Mouse (Mus musculus): Measurements from ENCODE around the gene Tada2a. TPM values are rescaled to one million over a fixed set of nuclear protein-coding genes. Genes with fewer than 3 reads are reported as not detected.

Gene Tada2a
- polyA plus RNA-seq, 1 experiment: 33.0 TPM

GRCm38 (mm10) chr11:84053055-84053454 is 76.3 kb downstream of the Tada2a start:
- Histone ChIP-seq H3K27ac (ENCODE audit: insufficient read depth, low read length) (no peak overlapping the region), H3K4me3 (ENCODE audit: insufficient read depth, low read length) (no peak overlapping the region), H3K4me1 (ENCODE audit: control insufficient read depth, insufficient read depth, low read length) (no peaks in the 10 kb centered on the region)
- no peak for TF ChIP-seq POLR2A (IDR thresholded peaks at IDR 0.05; ENCODE audit: low read depth, low read length)
- TF ChIP-seq CTCF (IDR thresholded peaks at IDR 0.05; ENCODE audit: borderline replicate concordance, insufficient read depth, low read length): no peak

GRCm38 (mm10) chr11:84048411-84048810 is 81.0 kb downstream of the Tada2a start:
- Histone ChIP-seq H3K4me1 (ENCODE audit: control insufficient read depth, insufficient read depth, low read length) (0 out of 2 replicates have a peak, but pooled peaks cover 4% of the 10 kb centered on the region), H3K27ac (ENCODE audit: insufficient read depth, low read length) (no peak overlapping the region), H3K4me3 (ENCODE audit: insufficient read depth, low read length) (no peak overlapping the region)
- TF ChIP-seq CTCF (IDR thresholded peaks at IDR 0.05; ENCODE audit: borderline replicate concordance, insufficient read depth, low read length): no peak
- no peak for TF ChIP-seq POLR2A (IDR thresholded peaks at IDR 0.05; ENCODE audit: low read depth, low read length)

- Histone ChIP-seq H3K27ac (ENCODE audit: insufficient read depth, low read length) (no peak overlapping the region), H3K4me1 (ENCODE audit: control insufficient read depth, insufficient read depth, low read length) (peaks cover 12% of the 10 kb centered on the region), H3K4me3 (ENCODE audit: insufficient read depth, low read length) (no peak overlapping the region)
- TF ChIP-seq POLR2A (IDR thresholded peaks at IDR 0.05; ENCODE audit: low read depth, low read length) (no peak), CTCF (IDR thresholded peaks at IDR 0.05; ENCODE audit: borderline replicate concordance, insufficient read depth, low read length) (no peak)
These were observed 82.1 kb downstream of the Tada2a start for GRCm38 (mm10) chr11:84047270-84047669.

DNA sequence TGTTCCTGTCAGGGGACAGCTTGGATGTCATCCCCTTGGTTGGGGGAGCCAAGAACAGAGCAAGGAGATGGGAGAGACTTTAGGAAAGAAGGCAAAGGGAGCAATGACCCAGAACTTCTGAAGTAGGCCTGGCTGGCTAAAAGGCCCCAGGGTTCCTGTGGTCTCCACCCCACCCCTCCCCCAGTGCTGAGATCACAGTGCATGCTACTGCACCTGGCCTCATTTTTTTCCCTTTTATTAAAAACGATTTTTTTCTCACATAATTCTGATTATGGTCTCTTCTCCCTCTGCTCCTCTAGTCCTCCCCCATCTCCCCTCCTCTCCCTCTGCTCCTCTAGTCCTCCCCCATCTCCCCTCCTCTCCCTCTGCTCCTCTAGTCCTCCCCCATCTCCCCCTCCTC is 84.4 kb downstream of the Tada2a start:
- Histone ChIP-seq H3K27ac (ENCODE audit: insufficient read depth, low read length) (no peak overlapping the region), H3K4me3 (ENCODE audit: insufficient read depth, low read length) (no peak overlapping the region), H3K4me1 (ENCODE audit: control insufficient read depth, insufficient read depth, low read length) (peaks cover 12% of the 10 kb centered on the region)
- TF ChIP-seq CTCF (IDR thresholded peaks at IDR 0.05; ENCODE audit: borderline replicate concordance, insufficient read depth, low read length) (no peak), POLR2A (IDR thresholded peaks at IDR 0.05; ENCODE audit: low read depth, low read length) (no peak)

GRCm38 (mm10) chr11:84042808-84043762 is 86.3 kb downstream of the Tada2a start:
- H3K4me1 ChIP-seq (ENCODE audit: control insufficient read depth, insufficient read depth, low read length): peaks cover 12% of the 10 kb centered on the region
- no peak for TF ChIP-seq POLR2A (IDR thresholded peaks at IDR 0.05; ENCODE audit: low read depth, low read length)
- TF ChIP-seq CTCF (IDR thresholded peaks at IDR 0.05; ENCODE audit: borderline replicate concordance, insufficient read depth, low read length): no peak
- no peak overlapping the region for H3K4me3 ChIP-seq (ENCODE audit: insufficient read depth, low read length)
- peak overlapping the region; percentile 57 for H3K27ac ChIP-seq (ENCODE audit: insufficient read depth, low read length)

GRCm38 (mm10) chr11:84040621-84041020 is 88.8 kb downstream of the Tada2a start:
- H3K27ac ChIP-seq (ENCODE audit: insufficient read depth, low read length): no peak overlapping the region
- no peak overlapping the region for H3K4me3 ChIP-seq (ENCODE audit: insufficient read depth, low read length)
- no peak for TF ChIP-seq CTCF (IDR thresholded peaks at IDR 0.05; ENCODE audit: borderline replicate concordance, insufficient read depth, low read length)
- no peak for TF ChIP-seq POLR2A (IDR thresholded peaks at IDR 0.05; ENCODE audit: low read depth, low read length)
- H3K4me1 ChIP-seq (ENCODE audit: control insufficient read depth, insufficient read depth, low read length): peaks cover 12% of the 10 kb centered on the region

GRCm38 (mm10) chr11:84033671-84034070 is 95.7 kb downstream of the Tada2a start:
- H3K4me3 ChIP-seq (ENCODE audit: insufficient read depth, low read length): no peak overlapping the region
- TF ChIP-seq POLR2A (IDR thresholded peaks at IDR 0.05; ENCODE audit: low read depth, low read length): no peak
- no peak for TF ChIP-seq CTCF (IDR thresholded peaks at IDR 0.05; ENCODE audit: borderline replicate concordance, insufficient read depth, low read length)
- no peaks in the 10 kb centered on the region for H3K4me1 ChIP-seq (ENCODE audit: control insufficient read depth, insufficient read depth, low read length)
- H3K27ac ChIP-seq (ENCODE audit: insufficient read depth, low read length): no peak overlapping the region

GRCm38 (mm10) chr11:84032559-84032958 is 96.8 kb downstream of the Tada2a start:
- H3K4me1 ChIP-seq (ENCODE audit: control insufficient read depth, insufficient read depth, low read length): no peaks in the 10 kb centered on the region
- H3K4me3 ChIP-seq (ENCODE audit: insufficient read depth, low read length): no peak overlapping the region
- no peak for TF ChIP-seq POLR2A (IDR thresholded peaks at IDR 0.05; ENCODE audit: low read depth, low read length)
- no peak for TF ChIP-seq CTCF (IDR thresholded peaks at IDR 0.05; ENCODE audit: borderline replicate concordance, insufficient read depth, low read length)
- no peak overlapping the region for H3K27ac ChIP-seq (ENCODE audit: insufficient read depth, low read length)

GRCm38 (mm10) chr11:84031971-84032370 is 97.4 kb downstream of the Tada2a start:
- Histone ChIP-seq H3K4me1 (ENCODE audit: control insufficient read depth, insufficient read depth, low read length) (no peaks in the 10 kb centered on the region), H3K27ac (ENCODE audit: insufficient read depth, low read length) (no peak overlapping the region), H3K4me3 (ENCODE audit: insufficient read depth, low read length) (no peak overlapping the region)
- TF ChIP-seq CTCF (IDR thresholded peaks at IDR 0.05; ENCODE audit: borderline replicate concordance, insufficient read depth, low read length): peak; percentile 40; the same call in 1 of the 2 replicates
- TF ChIP-seq POLR2A (IDR thresholded peaks at IDR 0.05; ENCODE audit: low read depth, low read length): no peak

Other genes starting within 250 kb of the Tada2a start
- 30.8 and 31.0 TPM in 2 replicates for gene Ddx52, start 187.5 kb downstream of the Tada2a start, polyA plus RNA-seq (2011; ENCODE audit: insufficient read length, low read depth, missing spikeins)
- 16.8 and 23.8 TPM in 2 replicates for gene Synrg, start 165.2 kb downstream of the Tada2a start, polyA plus RNA-seq (2011; ENCODE audit: insufficient read length, low read depth, missing spikeins)
- 16.2 and 21.0 TPM in 2 replicates for gene Dusp14, start 60.3 kb downstream of the Tada2a start, polyA plus RNA-seq (2011; ENCODE audit: insufficient read length, low read depth, missing spikeins)
- 49.2 and 52.2 TPM in 2 replicates for gene Acaca, start 72 bp upstream of the Tada2a start, polyA plus RNA-seq (2011; ENCODE audit: insufficient read length, low read depth, missing spikeins)
- gene Gm11437, start 37.9 kb upstream of the Tada2a start, polyA plus RNA-seq (2011; ENCODE audit: insufficient read length, low read depth, missing spikeins): not detected in 2 replicates

Data from embryonic fibroblast, embryonic 13.5 days (primary cell).